Mouse (Mus musculus): ENCODE measurements around the gene Dnajc12. TPM values are rescaled to one million over a fixed set of nuclear protein-coding genes. Genes with fewer than 3 reads are reported as not detected.

Dnajc12 gene
- total and polyA plus RNA-seq, 3 experiments, result 0.83 to 3.7 (median 1.5) TPM

DNA sequence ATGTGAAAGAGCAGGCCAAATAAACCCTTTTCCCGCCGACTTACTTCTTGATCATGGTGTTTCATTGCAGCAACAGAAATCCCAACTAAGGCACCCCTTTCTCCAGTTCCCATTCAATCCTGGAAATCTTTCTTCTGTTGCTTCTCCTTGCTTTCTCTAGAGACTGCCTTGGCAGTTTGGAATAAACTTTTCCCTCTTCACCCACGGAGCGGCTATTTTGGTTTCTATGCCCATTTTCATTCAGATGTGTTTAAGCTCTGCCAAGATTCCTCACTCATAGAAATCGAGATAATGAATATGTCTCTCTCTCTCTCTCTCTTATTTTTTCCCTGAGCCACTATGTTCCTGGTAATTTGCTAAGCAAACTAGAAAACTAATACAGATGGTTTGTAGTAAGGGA, 30.1 kb upstream of the Dnajc12 start:
- in situ Hi-C loops (cut with MboI; ENCODE audit: low pct_ligation_motif_present, low pct_unique_long_range_greater_than_20kb, low sequenced_read_pairs), result no loop called here

DNA sequence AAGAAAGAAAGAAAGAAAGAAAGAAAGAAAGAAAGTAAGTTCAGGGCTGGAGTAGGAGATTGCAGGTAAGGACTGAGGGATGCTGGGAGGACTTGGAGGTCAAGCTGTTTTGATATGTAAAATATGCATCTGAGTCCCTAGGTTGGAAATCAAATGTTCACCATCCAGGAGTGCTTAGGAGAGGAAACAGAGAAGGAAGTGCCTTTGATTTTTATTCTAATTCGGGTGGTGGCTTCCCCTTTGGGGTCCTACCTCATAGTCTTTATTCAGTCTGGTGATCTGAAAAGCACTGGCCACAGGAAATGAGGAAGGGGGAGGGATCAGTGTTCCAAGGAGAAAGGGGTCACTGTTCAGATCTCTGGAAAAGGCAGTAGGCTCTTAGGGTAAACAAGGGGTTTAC, 21.7 kb upstream of the Dnajc12 start:
- Histone ChIP-seq H3K27ac (ENCODE audit: insufficient read depth, low read depth) (no peak overlapping the region), H3K4me1 (ENCODE audit: control insufficient read depth in 1 of 2, insufficient read depth in 2 of 2) (no peaks in the 10 kb centered on the region), H3K4me3 (replicated peaks in 1 of 3; ENCODE audit: low read depth in 2 of 3, low read length in 2 of 3, poor library complexity in 1 of 3) (no peak overlapping the region), H3K27me3 (replicated peaks) (no peaks in the 10 kb centered on the region), H3K79me2 (replicated peaks; ENCODE audit: control insufficient read depth, extremely low read depth, insufficient read depth, poor library complexity, severe bottlenecking) (no peaks in the 10 kb centered on the region), H3K4me2 (ENCODE audit: insufficient read depth, low read depth, poor library complexity, severe bottlenecking) (no peak overlapping the region), H3K9me3 (replicated peaks; ENCODE audit: low read length) (peaks cover 13% of the 10 kb centered on the region), H3K36me3 (replicated peaks in 1 of 2; ENCODE audit: control insufficient read depth in 1 of 2, insufficient read depth in 1 of 2, low read length in 1 of 2) (no peaks in the 10 kb centered on the region), H3K9ac (ENCODE audit: insufficient read depth, low read depth) (no peak overlapping the region)
- TF ChIP-seq ZC3H11A (IDR thresholded peaks at IDR 0.05; ENCODE audit: low read depth, low read length), result no peak
- TF ChIP-seq MYC (IDR thresholded peaks at IDR 0.05; ENCODE audit: low read depth, low read length), result no peak
- no peak for TF ChIP-seq ZNF384 (IDR thresholded peaks at IDR 0.05; ENCODE audit: low read depth, low read length)
- TF ChIP-seq POLR2A (IDR thresholded peaks at IDR 0.05; ENCODE audit: low read depth, low read length), result no peak
- TF ChIP-seq CHD2 (IDR thresholded peaks at IDR 0.05; ENCODE audit: low read length), result no peak
- TF ChIP-seq SIN3A (IDR thresholded peaks at IDR 0.05; ENCODE audit: low read length), result no peak
- no peak for TF ChIP-seq MAZ (IDR thresholded peaks at IDR 0.05; ENCODE audit: low read depth, low read length)
- no peak for TF ChIP-seq JUN (IDR thresholded peaks at IDR 0.05; ENCODE audit: insufficient read depth, low read depth, low read length)
- TF ChIP-seq SMC3 (IDR thresholded peaks at IDR 0.05; ENCODE audit: low read depth, low read length), result no peak
- no peak for TF ChIP-seq HCFC1 (IDR thresholded peaks at IDR 0.05; ENCODE audit: low read depth, low read length)
- no peak for TF ChIP-seq ELF1 (IDR thresholded peaks at IDR 0.05; ENCODE audit: low read depth, low read length)
- no peak for TF ChIP-seq USF2 (conservative IDR thresholded peaks at IDR 0.05; ENCODE audit: low read depth, low read length)
- no peak for TF ChIP-seq ZKSCAN1 (IDR thresholded peaks at IDR 0.05; ENCODE audit: borderline replicate concordance, low read depth, low read length)
- no peak for DNase-seq (ENCODE audit: extremely low read depth)
- dilution Hi-C loops (cut with MboI; ENCODE audit: extremely low pct_ligation_motif_present, extremely low pct_unique_long_range_greater_than_20kb, low sequenced_read_pairs), result no loop called here
- in situ Hi-C loops (cut with MboI; ENCODE audit: low pct_ligation_motif_present, low pct_unique_long_range_greater_than_20kb, low sequenced_read_pairs), result no loop called here

More for the DNA sequence above, 30.1 kb upstream of the Dnajc12 start:
- H3K27me3 ChIP-seq (replicated peaks), result no peaks in the 10 kb centered on the region
- TF ChIP-seq NELFE (IDR thresholded peaks at IDR 0.05; ENCODE audit: low read depth, low read length) (no peak), ZMIZ1 (IDR thresholded peaks at IDR 0.05; ENCODE audit: low read depth, low read length) (no peak), EP300 (IDR thresholded peaks at IDR 0.05; ENCODE audit: low read length) (no peak), SIN3A (IDR thresholded peaks at IDR 0.05; ENCODE audit: low read length) (no peak), IRF4 (IDR thresholded peaks at IDR 0.05; ENCODE audit: low read depth, low read length) (no peak), TCF12 (IDR thresholded peaks at IDR 0.05; ENCODE audit: low read depth, low read length) (no peak), MAX (IDR thresholded peaks at IDR 0.05; ENCODE audit: low read length) (no peak), KAT2A (IDR thresholded peaks at IDR 0.05; ENCODE audit: insufficient replicate concordance, low read length) (no peak), ETS1 (conservative IDR thresholded peaks at IDR 0.05; ENCODE audit: low read depth, low read length) (no peak), TBP (conservative IDR thresholded peaks at IDR 0.05; ENCODE audit: low read depth, low read length) (no peak)
- peaks cover 3 to 5% of the 10 kb centered on the region in 2 experiments; a peak in 2 of 4 replicates for H3K4me1 ChIP-seq (ENCODE audit: control insufficient read depth in 1 of 2, insufficient read depth in 2 of 2)
- dilution Hi-C loops (cut with MboI; ENCODE audit: extremely low pct_ligation_motif_present, extremely low pct_unique_long_range_greater_than_20kb, low sequenced_read_pairs), result no loop called here
- H3K9ac ChIP-seq (ENCODE audit: insufficient read depth, low read depth), result no peak overlapping the region
- H3K4me3 ChIP-seq (replicated peaks in 1 of 3; ENCODE audit: low read depth in 2 of 3, low read length in 2 of 3, poor library complexity in 1 of 3), result no peak overlapping the region
- H3K9me3 ChIP-seq (replicated peaks; ENCODE audit: low read length), result peaks cover 10% of the 10 kb centered on the region
- no peak overlapping the region for H3K4me2 ChIP-seq (ENCODE audit: insufficient read depth, low read depth, poor library complexity, severe bottlenecking)
- no peaks in the 10 kb centered on the region for H3K79me2 ChIP-seq (replicated peaks; ENCODE audit: control insufficient read depth, extremely low read depth, insufficient read depth, poor library complexity, severe bottlenecking)
- DNase-seq (ENCODE audit: extremely low read depth), result no peak
- H3K36me3 ChIP-seq (replicated peaks in 1 of 2; ENCODE audit: control insufficient read depth in 1 of 2, insufficient read depth in 1 of 2, low read length in 1 of 2), result no peaks in the 10 kb centered on the region
- no peak overlapping the region for H3K27ac ChIP-seq (ENCODE audit: insufficient read depth, low read depth)

Measured in CH12.LX (cell line).